Mouse (Mus musculus) kidney, adult 2 months (tissue): ENCODE data around the gene Lhb.

ENCODE experiments used
- CTCF ChIP-seq: fragments of 200-500 bp; conservative IDR thresholded peaks from 2 replicates; pipeline ENCODE4 v1.5.1; 2011; ENCODE audit warnings: low read depth, mild to moderate bottlenecking, control low read depth, low read length, moderate library complexity, mixed read lengths; ENCODE audit not compliant: insufficient read depth, insufficient read length
- POLR2A ChIP-seq: fragments of 200-500 bp; IDR thresholded peaks from one replicate; pipeline ENCODE4 v1.6.1; 2011; ENCODE audit warnings: low read depth, low read length, control low read depth

- TF ChIP-seq CTCF (no peak), POLR2A (no peak)
Measured at GRCm38 (mm10) chr7:45415636-45416035, 5.0 kb upstream of the Lhb start.
